Mouse (Mus musculus) hindbrain, postnatal 0 days (tissue): ENCODE results near the gene Hoxb6. TPM values are rescaled to one million over a fixed set of nuclear protein-coding genes. Genes with fewer than 3 reads are reported as not detected.

Source experiments
- ATAC-seq: fragments of 200-750 bp; cut with Nextera tagmentation; 2 replicates; pipeline ENCODE4 v1.8.0; 2017; ENCODE audit warnings: mild to moderate bottlenecking, moderate TSS enrichment, moderate library complexity
- DNase-seq: peaks from one replicate; pipeline ENCODE4 v3.0.0-alpha.2; 2015; ENCODE audit warnings: low spot score
- H3K27ac ChIP-seq: fragments of 300-500 bp; sonication (generic); 2 replicates; pipeline ENCODE4 v1.5.1; 2014; ENCODE audit warnings: mild to moderate bottlenecking
- H3K27me3 ChIP-seq: fragments of 300-500 bp; sonication (generic); 2 replicates; pipeline ENCODE4 v1.6.1; 2014; ENCODE audit warnings: low read length, mixed read lengths; ENCODE audit not compliant: insufficient read depth
- H3K36me3 ChIP-seq: fragments of 300-500 bp; sonication (generic); 2 replicates; pipeline ENCODE4 v1.6.1; 2014; ENCODE audit warnings: low read length, mixed read lengths; ENCODE audit not compliant: insufficient read depth
- H3K4me1 ChIP-seq: fragments of 300-500 bp; sonication (generic); 2 replicates; pipeline ENCODE4 v1.6.1; 2014; ENCODE audit warnings: antibody characterized with exemption, low read length, mixed read lengths; ENCODE audit not compliant: insufficient read depth
- H3K4me2 ChIP-seq: fragments of 300-500 bp; sonication (generic); 2 replicates; pipeline ENCODE4 v1.6.1; 2014; ENCODE audit warnings: low read depth, mild to moderate bottlenecking, low read length, moderate library complexity, mixed read lengths
- H3K4me3 ChIP-seq: fragments of 300-500 bp; sonication (generic); 2 replicates; pipeline ENCODE4 v1.5.1; 2014; ENCODE audit warnings: low read length
- H3K9ac ChIP-seq: fragments of 300-500 bp; sonication (generic); replicated peaks from 2 replicates; pipeline ENCODE4 v1.6.1; 2014; ENCODE audit warnings: mild to moderate bottlenecking, low read length, moderate library complexity, mixed read lengths
- H3K9me3 ChIP-seq: fragments of 300-500 bp; sonication (generic); 2 replicates; pipeline ENCODE4 v1.6.1; 2016; ENCODE audit warnings: low read length, mixed read lengths
- CTCF ChIP-seq: IDR thresholded peaks from 2 replicates; pipeline ENCODE4 v1.5.1; 2016; ENCODE audit warnings: antibody characterized with exemption, control low read depth, low read depth
- WGBS: fragments of 180-500 bp; shearing (Covaris S2); extraction: QIAGEN DNeasy Blood & Tissue Kit; methylation state at CpG from one replicate; pipeline ENCODE4 v1.1.7; 2014; 5-methylcytosine and 5-hydroxymethylcytosine counted together
- polyA plus RNA-seq: library from polyadenylated mRNA; unstranded; fragments of >200 nt; fragmentation: Nextera tagmentation; extraction: Ambion mirVana; gene quantifications from 2 replicates; pipeline ENCODE4 v1.2.1, GENCODE M21; 2015
- total RNA-seq: library from RNA; depleted of rRNA; stranded (reverse); fragments of >200 nt; gene quantifications from 2 replicates; pipeline ENCODE4 v1.2.3, GENCODE M21; 2014

Gene Hoxb6
- total and polyA plus RNA-seq, 2 experiments from 2014 or later: 23.2 to 29.0 TPM

- Histone ChIP-seq H3K27ac (0 out of 2 replicates have a peak overlapping the region, but pooled peaks have one; percentile 26), H3K9ac (peak overlapping the region; percentile 41), H3K4me1 (no peaks in the 10 kb centered on the region), H3K4me3 (peak overlapping the region; percentile 31), H3K27me3 (peaks cover 73% of the 10 kb centered on the region), H3K4me2 (peak overlapping the region; percentile 30), H3K36me3 (no peaks in the 10 kb centered on the region), H3K9me3 (no peaks in the 10 kb centered on the region)
- DNase-seq (no peak), ATAC-seq (0 out of 2 replicates have a peak, but pooled peaks have one; percentile 56)
- TF ChIP-seq CTCF: no peak
- WGBS: 1% methylated on average over 66 of the region's 66 CpGs
These were observed 6.8 kb downstream of the Hoxb6 start for GRCm38 (mm10) chr11:96298895-96299667.

- peak overlapping the region; percentile 31 for H3K4me3 ChIP-seq
- no peak for TF ChIP-seq CTCF
- no peak for ATAC-seq
- peak overlapping the region; percentile 30 for H3K4me2 ChIP-seq
- no peaks in the 10 kb centered on the region for H3K36me3 ChIP-seq
- no peak overlapping the region for H3K27ac ChIP-seq
- DNase-seq: no peak
- peaks cover 74% of the 10 kb centered on the region for H3K27me3 ChIP-seq
- no peaks in the 10 kb centered on the region for H3K9me3 ChIP-seq
- WGBS: 4% methylated on average over 9 of the region's 9 CpGs
- H3K9ac ChIP-seq: no peak overlapping the region
- H3K4me1 ChIP-seq: no peaks in the 10 kb centered on the region
These were observed 7.5 kb downstream of the Hoxb6 start for GRCm38 (mm10) chr11:96299781-96300180.

- DNase-seq: no peak
- TF ChIP-seq CTCF: no peak
- Histone ChIP-seq H3K4me1 (no peaks in the 10 kb centered on the region), H3K27ac (peak overlapping the region; percentile 37; the same call in 1 of the 2 replicates), H3K9me3 (no peaks in the 10 kb centered on the region), H3K27me3 (peaks cover 72% of the 10 kb centered on the region), H3K4me3 (peak overlapping the region; percentile 31), H3K36me3 (no peaks in the 10 kb centered on the region), H3K9ac (no peak overlapping the region), H3K4me2 (peak overlapping the region; percentile 30)
- no peak for ATAC-seq
- WGBS: 3% methylated on average over 35 of the region's 35 CpGs
These were observed 8.2 kb downstream of the Hoxb6 start for GRCm38 (mm10) chr11:96300354-96301063.

- peaks cover 72% of the 10 kb centered on the region for H3K27me3 ChIP-seq
- ATAC-seq: no peak
- H3K36me3 ChIP-seq: no peaks in the 10 kb centered on the region
- WGBS: 4% methylated on average over 10 of the region's 10 CpGs
- no peaks in the 10 kb centered on the region for H3K4me1 ChIP-seq
- no peak for TF ChIP-seq CTCF
- peak overlapping the region; percentile 31 for H3K4me3 ChIP-seq
- H3K9me3 ChIP-seq: no peaks in the 10 kb centered on the region
- H3K27ac ChIP-seq: 0 out of 2 replicates have a peak overlapping the region, but pooled peaks have one; percentile 37
- peak overlapping the region; percentile 30 for H3K4me2 ChIP-seq
- no peak for DNase-seq
- H3K9ac ChIP-seq: no peak overlapping the region
These were observed 8.8 kb downstream of the Hoxb6 start for GRCm38 (mm10) chr11:96301064-96301431.

DNA sequence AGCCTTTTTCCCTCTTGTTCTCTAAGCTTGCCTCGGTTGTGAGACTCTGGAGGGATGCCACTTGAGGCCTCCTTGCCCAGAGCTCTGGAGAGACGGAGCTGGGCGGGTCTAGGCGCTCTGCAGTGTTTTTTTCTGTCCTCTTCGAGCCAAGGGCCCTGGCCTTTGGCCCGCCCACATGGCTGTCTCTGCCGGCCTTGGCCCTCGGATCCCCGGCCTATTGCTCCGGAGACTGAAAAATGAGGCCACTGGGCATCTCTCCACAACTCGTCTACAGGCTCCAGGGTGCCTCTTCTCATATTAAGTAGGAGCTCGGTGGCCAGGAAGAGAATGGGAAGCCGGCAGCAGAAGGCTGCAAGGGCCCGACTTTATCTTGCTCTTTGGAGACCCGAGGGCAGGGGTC lies 9.6 kb downstream of the Hoxb6 start:
- ATAC-seq (0 out of 2 replicates have a peak, but pooled peaks have one; percentile 58), DNase-seq (peak; percentile 58)
- Histone ChIP-seq H3K4me3 (peak overlapping the region; percentile 11), H3K27me3 (peaks cover 72% of the 10 kb centered on the region), H3K9ac (no peak overlapping the region), H3K4me1 (no peaks in the 10 kb centered on the region), H3K36me3 (no peaks in the 10 kb centered on the region), H3K9me3 (no peaks in the 10 kb centered on the region), H3K4me2 (peak overlapping the region; percentile 30), H3K27ac (peak overlapping the region; percentile 7; the same call in 1 of the 2 replicates)
- TF ChIP-seq CTCF: no peak
- whole genome bisulfite sequencing: under 1% methylated on average over 15 of the region's 15 CpGs

DNA sequence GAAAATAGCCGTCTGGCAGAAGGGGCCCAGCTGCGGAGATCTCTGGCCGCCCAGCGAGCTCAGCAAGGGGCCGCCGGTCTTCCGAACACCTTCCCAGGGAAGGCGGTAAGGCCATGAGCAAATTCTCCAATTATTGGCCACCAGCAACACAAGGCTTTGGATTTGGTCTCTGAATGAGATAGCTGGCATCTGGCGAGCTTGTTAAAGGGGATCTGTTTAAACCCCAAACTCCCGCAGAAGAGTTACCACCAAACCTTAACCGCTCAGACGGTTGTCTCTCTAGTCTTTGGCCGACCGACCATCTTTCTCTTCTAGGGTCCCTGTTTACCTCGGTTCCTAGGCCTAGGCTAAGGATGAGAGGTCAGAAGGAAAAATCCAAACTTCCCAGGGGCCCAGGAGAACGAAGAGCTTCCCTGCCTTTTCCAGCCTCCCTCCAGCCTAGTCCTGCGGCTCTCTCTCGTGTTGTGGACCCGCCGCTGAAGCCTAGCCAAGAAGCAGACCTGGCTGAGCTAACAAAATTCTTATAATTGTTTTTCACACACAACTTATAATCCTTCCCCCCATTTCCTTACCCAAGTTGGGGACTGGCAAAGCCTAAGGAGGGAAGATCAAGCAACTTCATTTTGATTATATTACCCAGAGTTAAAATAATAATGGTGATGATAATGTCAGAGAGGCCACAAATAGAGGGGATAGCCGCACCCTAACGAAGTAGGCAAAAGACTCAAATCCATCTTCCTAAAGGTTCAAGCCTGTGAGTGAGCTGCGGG lies 10.3 kb downstream of the Hoxb6 start:
- peak overlapping the region; percentile 4; the same call in 1 of the 2 replicates for H3K4me3 ChIP-seq
- H3K9ac ChIP-seq: no peak overlapping the region
- H3K27me3 ChIP-seq: peaks cover 74% of the 10 kb centered on the region
- H3K4me1 ChIP-seq: no peaks in the 10 kb centered on the region
- peak overlapping the region; percentile 7; the same call in 1 of the 2 replicates for H3K27ac ChIP-seq
- H3K36me3 ChIP-seq: no peaks in the 10 kb centered on the region
- TF ChIP-seq CTCF: no peak
- ATAC-seq (no peak), DNase-seq (no peak)
- 5% methylated on average over 23 of the region's 23 CpGs for WGBS
- no peaks in the 10 kb centered on the region for H3K9me3 ChIP-seq
- peak overlapping the region; percentile 30 for H3K4me2 ChIP-seq
